Mouse (Mus musculus) MEL (cell line): Measurements from ENCODE around the gene Disp3. TPM values are rescaled to one million over a fixed set of nuclear protein-coding genes. Genes with fewer than 3 reads are reported as not detected.

ENCODE experiments used
- DNase-seq: peaks from one replicate; pipeline ENCODE4 v3.0.0; 2011; ENCODE audit warnings: low read depth, low spot score
- H3K27ac ChIP-seq: 2 replicates; pipeline ENCODE4 v1.5.1; 2012; ENCODE audit warnings: low read depth, mild to moderate bottlenecking, control low read depth, low read length, moderate library complexity; ENCODE audit not compliant: control insufficient read depth
- H3K27me3 ChIP-seq, 2 experiments: fragments of 150-350 bp in 1 of 2; sonication (generic) in 1 of 2; 2 replicates each; pipeline ENCODE4 v1.6.1; 2012; ENCODE audit warnings: low read length in 2 of 2, mild to moderate bottlenecking in 2 of 2, improper control_type of control experiment in 1 of 2, moderate library complexity in 1 of 2; ENCODE audit not compliant: insufficient read depth in 2 of 2, control insufficient read depth in 1 of 2
- H3K36me3 ChIP-seq, 2 experiments: 2 replicates each; pipeline ENCODE4 v1.6.1; 2012 to 2014; ENCODE audit warnings: low read length in 2 of 2, improper control_type of control experiment in 1 of 2, inconsistent platforms in 1 of 2, mild to moderate bottlenecking in 1 of 2; ENCODE audit not compliant: insufficient read depth in 2 of 2, control insufficient read depth in 1 of 2
- H3K4me1 ChIP-seq, 2 experiments: fragments of 150-350 bp in 1 of 2; sonication (generic) in 1 of 2; 2 replicates each; pipeline ENCODE4 v1.6.1; 2012; ENCODE audit warnings: low read length in 2 of 2, improper control_type of control experiment in 1 of 2, mild to moderate bottlenecking in 1 of 2; ENCODE audit not compliant: insufficient read depth in 2 of 2, control insufficient read depth in 1 of 2
- H3K4me3 ChIP-seq, 2 experiments: fragments of 150-350 bp in 1 of 2; sonication (generic) in 1 of 2; 2 replicates each; pipeline ENCODE4 v1.5.1; 2012; ENCODE audit warnings: low read depth in 2 of 2, low read length in 2 of 2, mild to moderate bottlenecking in 2 of 2, moderate library complexity in 2 of 2, control low read depth in 1 of 2, improper control_type of control experiment in 1 of 2; ENCODE audit not compliant: control insufficient read depth in 1 of 2, insufficient read depth in 1 of 2
- H3K79me2 ChIP-seq: 2 replicates; pipeline ENCODE4 v1.6.1; 2012; ENCODE audit warnings: mild to moderate bottlenecking, low read length, moderate library complexity; ENCODE audit not compliant: control insufficient read depth, poor library complexity, insufficient read depth
- H3K9ac ChIP-seq: 2 replicates; pipeline ENCODE4 v1.6.1; 2012; ENCODE audit warnings: low read depth, mild to moderate bottlenecking, control low read depth, low read length, moderate library complexity; ENCODE audit not compliant: control insufficient read depth, poor library complexity, severe bottlenecking
- H3K9me3 ChIP-seq: fragments of 150-350 bp; sonication (generic); replicated peaks from 2 replicates; pipeline ENCODE4 v1.6.1; 2012; ENCODE audit warnings: mild to moderate bottlenecking, low read length, improper control_type of control experiment, moderate library complexity; ENCODE audit not compliant: insufficient read depth
- CHD2 ChIP-seq: IDR thresholded peaks from 2 replicates; pipeline ENCODE4 v1.6.1; 2011; ENCODE audit warnings: low read length, improper control_type of control experiment
- CTCF ChIP-seq, 3 experiments: IDR thresholded peaks in 2 of 3; conservative IDR thresholded peaks in 1 of 3; 2 replicates each; pipeline ENCODE4 v1.5.1; 2011 to 2012; ENCODE audit warnings: low read length in 3 of 3, low read depth in 2 of 3, mild to moderate bottlenecking in 2 of 3, improper control_type of control experiment in 1 of 3, inconsistent platforms in 1 of 3, mixed read lengths in 1 of 3, moderate library complexity in 1 of 3; ENCODE audit not compliant: control insufficient read depth in 1 of 3, insufficient read depth in 1 of 3, poor library complexity in 1 of 3, severe bottlenecking in 1 of 3
- E2F4 ChIP-seq: IDR thresholded peaks from 2 replicates; pipeline ENCODE4 v1.6.1; 2011; ENCODE audit warnings: low read depth, low read length, improper control_type of control experiment, borderline replicate concordance
- ETS1 ChIP-seq: IDR thresholded peaks from 2 replicates; pipeline ENCODE4 v1.6.1; 2012; ENCODE audit warnings: low read depth, mild to moderate bottlenecking, inconsistent platforms, low read length, improper control_type of control experiment, moderate library complexity
- GATA1 ChIP-seq: IDR thresholded peaks from 2 replicates; pipeline ENCODE4 v1.6.1; 2011; ENCODE audit warnings: low read depth, low read length, improper control_type of control experiment
- HCFC1 ChIP-seq: IDR thresholded peaks from 2 replicates; pipeline ENCODE4 v1.6.1; 2012; ENCODE audit warnings: low read depth, mild to moderate bottlenecking, inconsistent platforms, low read length, improper control_type of control experiment, moderate library complexity
- JUND ChIP-seq: IDR thresholded peaks from 2 replicates; pipeline ENCODE4 v1.6.1; 2011; ENCODE audit warnings: low read depth, mild to moderate bottlenecking, improper control_type of control experiment, low read length
- MEF2A ChIP-seq: IDR thresholded peaks from 2 replicates; pipeline ENCODE4 v1.6.1; 2014; ENCODE audit warnings: low read depth, mild to moderate bottlenecking, inconsistent platforms, low read length, improper control_type of control experiment; ENCODE audit not compliant: poor library complexity, insufficient replicate concordance, severe bottlenecking; ENCODE audit errors: extremely low read depth
- MXI1 ChIP-seq: IDR thresholded peaks from 2 replicates; pipeline ENCODE4 v1.6.1; 2011; ENCODE audit warnings: mild to moderate bottlenecking, low read depth, low read length, improper control_type of control experiment
- NRF1 ChIP-seq: IDR thresholded peaks from 2 replicates; pipeline ENCODE4 v1.6.1; 2014; ENCODE audit warnings: low read depth, mild to moderate bottlenecking, inconsistent platforms, low read length, improper control_type of control experiment, moderate library complexity; ENCODE audit not compliant: poor library complexity, insufficient read depth, severe bottlenecking
- RCOR1 ChIP-seq: IDR thresholded peaks from 2 replicates; pipeline ENCODE4 v1.6.1; 2012; ENCODE audit warnings: low read depth, mild to moderate bottlenecking, inconsistent platforms, low read length, improper control_type of control experiment
- SMC3 ChIP-seq: IDR thresholded peaks from 2 replicates; pipeline ENCODE4 v1.6.1; 2011; ENCODE audit warnings: low read depth, low read length, improper control_type of control experiment
- TAL1 ChIP-seq: IDR thresholded peaks from 2 replicates; pipeline ENCODE4 v1.6.1; 2012; ENCODE audit warnings: mild to moderate bottlenecking, inconsistent platforms, low read length, moderate library complexity, mixed read lengths
- TBP ChIP-seq: IDR thresholded peaks from 2 replicates; pipeline ENCODE4 v1.8.0; 2011; ENCODE audit warnings: low read depth, low read length, improper control_type of control experiment
- UBTF ChIP-seq: IDR thresholded peaks from 2 replicates; pipeline ENCODE4 v1.6.1; 2012; ENCODE audit warnings: low read depth, mild to moderate bottlenecking, inconsistent platforms, low read length, improper control_type of control experiment, moderate library complexity, borderline replicate concordance; ENCODE audit not compliant: insufficient read depth
- ZC3H11A ChIP-seq: IDR thresholded peaks from 2 replicates; pipeline ENCODE4 v1.6.1; 2012; ENCODE audit warnings: low read depth, mild to moderate bottlenecking, inconsistent platforms, low read length, improper control_type of control experiment
- ZKSCAN1 ChIP-seq: IDR thresholded peaks from 2 replicates; pipeline ENCODE4 v1.6.1; 2012; ENCODE audit warnings: low read depth, mild to moderate bottlenecking, inconsistent platforms, low read length, improper control_type of control experiment, moderate library complexity
- ZMIZ1 ChIP-seq: IDR thresholded peaks from 2 replicates; pipeline ENCODE4 v1.6.1; 2012; ENCODE audit warnings: low read depth, mild to moderate bottlenecking, inconsistent platforms, low read length, improper control_type of control experiment, moderate library complexity
- ZNF384 ChIP-seq: IDR thresholded peaks from 2 replicates; pipeline ENCODE4 v1.6.1; 2012; ENCODE audit warnings: low read depth, mild to moderate bottlenecking, inconsistent platforms, low read length, improper control_type of control experiment
- polyA plus RNA-seq, 2 experiments: library from polyadenylated mRNA; stranded (reverse) in 1 of 2; unstranded in 1 of 2; fragments of >175 nt in 1 of 2; fragments of >200 nt in 1 of 2; gene quantifications; 2 replicates each; pipeline versions ENCODE4 v1.2.1 to v1.2.4; 2012; ENCODE audit warnings: low replicate concordance in 2 of 2, low read depth in 1 of 2; ENCODE audit not compliant: insufficient read length in 2 of 2, insufficient read depth in 1 of 2, missing spikeins in 1 of 2
- total RNA-seq: library from RNA; depleted of rRNA; stranded (reverse); fragments of 300-350 nt; gene quantifications from 2 replicates; pipeline ENCODE4 v1.2.3, GENCODE M21; 2012

Disp3 gene
- total and polyA plus RNA-seq, 3 experiments = not detected

GRCm38 (mm10) chr4:148240387-148240786 is 47.4 kb downstream of the Disp3 start:
- no peak for TF ChIP-seq CTCF (IDR thresholded peaks at IDR 0.05 in 2 of 3, conservative IDR thresholded peaks at IDR 0.05 in 1 of 3; ENCODE audit: control insufficient read depth in 1 of 3, insufficient read depth in 1 of 3, low read depth in 2 of 3, low read length in 3 of 3, poor library complexity in 1 of 3, severe bottlenecking in 1 of 3)
- H3K36me3 ChIP-seq = no peaks in the 10 kb centered on the region
- H3K4me1 ChIP-seq = no peaks in the 10 kb centered on the region
- H3K9me3 ChIP-seq = no peaks in the 10 kb centered on the region
- no peak overlapping the region for H3K4me3 ChIP-seq
- no peak overlapping the region for H3K27ac ChIP-seq
- DNase-seq = no peak
- no peaks in the 10 kb centered on the region for H3K27me3 ChIP-seq
- H3K79me2 ChIP-seq = no peaks in the 10 kb centered on the region
- no peak overlapping the region for H3K9ac ChIP-seq

DNA sequence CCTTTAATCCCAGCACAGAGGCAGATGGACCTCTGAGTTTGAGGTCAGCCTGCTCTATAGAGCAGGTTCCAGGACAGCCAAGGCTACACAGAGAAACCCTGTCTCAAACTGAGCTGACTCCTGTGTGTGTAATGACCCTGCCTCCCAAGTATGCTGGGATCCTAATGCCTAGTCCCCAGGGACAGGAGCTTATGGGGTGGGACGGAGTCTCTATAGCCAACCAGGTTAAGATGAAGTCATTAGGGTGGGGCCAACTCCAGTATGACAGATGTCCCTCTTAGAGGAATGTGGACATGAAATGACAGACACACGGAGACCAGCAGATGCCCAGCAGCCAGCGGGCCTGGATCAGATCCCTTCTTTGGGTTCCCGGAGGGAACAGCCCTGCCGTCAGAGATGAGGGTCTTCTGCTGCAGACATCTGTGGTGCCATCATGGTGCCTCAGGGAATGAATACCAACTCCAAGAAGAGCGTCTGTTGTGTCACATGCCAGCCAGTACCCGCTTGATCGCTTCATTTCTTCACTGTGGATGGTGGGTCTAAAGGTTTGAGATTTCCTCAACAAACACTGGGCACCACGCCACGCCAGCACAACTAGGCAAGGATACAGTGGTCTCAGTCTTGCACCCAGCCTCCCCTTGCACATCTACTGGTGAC is 48.2 kb downstream of the Disp3 start:
- H3K27me3 ChIP-seq = no peaks in the 10 kb centered on the region
- no peak for DNase-seq
- TF ChIP-seq ZNF384 (no peak), JUND (no peak), GATA1 (no peak), SMC3 (no peak), MEF2A (no peak), MXI1 (no peak), TBP (no peak), ZMIZ1 (no peak), ETS1 (no peak), TAL1 (no peak), ZC3H11A (no peak), CHD2 (no peak), ZKSCAN1 (no peak), UBTF (no peak), NRF1 (no peak), E2F4 (no peak), HCFC1 (no peak), RCOR1 (no peak)
- TF ChIP-seq, all 39 proteins: peak for 0

More for the DNA sequence above, 48.2 kb downstream of the Disp3 start:
- H3K79me2 ChIP-seq = no peaks in the 10 kb centered on the region
- H3K4me1 ChIP-seq = no peaks in the 10 kb centered on the region
- no peak overlapping the region for H3K4me3 ChIP-seq
- no peak overlapping the region for H3K27ac ChIP-seq
- H3K9ac ChIP-seq = no peak overlapping the region
- H3K9me3 ChIP-seq = no peaks in the 10 kb centered on the region
- H3K36me3 ChIP-seq = no peaks in the 10 kb centered on the region
